Mouse (Mus musculus): ENCODE results near the gene Noct. TPM values are rescaled to one million over a fixed set of nuclear protein-coding genes. Genes with fewer than 3 reads are reported as not detected.

The Noct gene
- total and polyA plus RNA-seq, 3 experiments = 17.8 to 26.7 TPM; not detected in 1

DNA sequence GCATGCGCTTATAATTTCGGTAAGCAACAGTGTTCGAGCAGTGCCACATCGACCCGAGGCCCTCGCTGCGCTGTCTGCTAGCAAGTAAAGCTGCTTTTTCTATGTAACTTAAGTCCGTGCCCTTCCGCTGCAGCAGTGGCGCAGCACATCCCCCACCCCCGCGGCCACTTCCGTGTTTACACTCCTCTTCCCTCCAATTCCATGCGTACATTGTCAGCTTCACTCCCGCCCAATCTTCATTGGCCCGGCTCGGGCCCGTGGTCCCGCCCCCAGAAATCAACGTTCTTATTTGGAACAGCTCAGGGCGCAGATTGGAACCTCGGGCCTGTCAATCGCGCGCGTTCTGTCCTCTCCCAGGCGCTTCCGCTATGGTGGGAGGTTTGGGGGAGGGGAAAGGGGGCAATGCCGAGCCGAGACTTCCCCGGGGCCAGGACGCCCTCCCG is 51.7 kb downstream of the Noct start (continued):
- TF ChIP-seq SIN3A (IDR thresholded peaks at IDR 0.05; ENCODE audit: low read length) (peak; percentile 99), ZNF384 (IDR thresholded peaks at IDR 0.05; ENCODE audit: low read depth, low read length) (no peak), CHD2 (IDR thresholded peaks at IDR 0.05; ENCODE audit: low read length) (peak; percentile 84), CTCF (IDR thresholded peaks at IDR 0.05 in 2 of 3, conservative IDR thresholded peaks at IDR 0.05 in 1 of 3; ENCODE audit: control insufficient read depth in 1 of 3, insufficient read depth in 1 of 3, low read depth in 2 of 3, low read length in 3 of 3, poor library complexity in 1 of 3, severe bottlenecking in 1 of 3) (no peak)

DNA sequence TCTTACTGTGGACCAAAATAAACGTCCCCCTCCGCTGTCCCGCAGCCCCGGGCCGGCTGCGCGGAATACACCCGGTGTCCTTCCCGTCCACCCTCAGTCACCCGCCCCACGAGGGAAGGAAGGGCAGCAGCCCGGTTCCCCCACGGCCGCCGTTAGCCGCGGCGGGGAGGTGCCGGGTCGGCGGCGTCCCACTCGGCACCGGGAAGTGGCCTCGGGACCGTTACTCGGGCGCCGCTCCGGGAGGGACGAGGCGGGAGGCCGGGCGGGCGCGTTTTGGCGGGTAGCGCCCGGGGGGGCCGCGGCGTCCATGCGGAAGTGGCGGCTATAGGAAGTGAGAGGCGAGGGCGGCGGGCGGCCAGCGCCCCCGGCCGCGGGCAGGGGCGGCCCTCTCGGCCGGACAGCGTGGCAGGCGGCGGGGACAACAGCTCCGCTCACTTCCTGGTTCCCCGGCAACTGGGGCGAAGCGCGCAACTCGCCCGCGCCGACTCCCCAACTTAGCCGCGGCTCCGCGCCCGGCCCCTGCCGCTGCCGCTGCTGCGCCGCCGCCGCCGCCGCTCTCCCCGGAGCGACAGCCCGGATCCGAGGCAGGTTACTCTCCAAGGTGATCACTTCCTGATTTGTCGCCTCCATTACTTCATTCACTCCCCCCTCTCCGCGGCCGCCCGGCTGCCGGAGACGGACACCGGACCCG is 52.3 kb downstream of the Noct start:
- no peak for TF ChIP-seq CTCF (IDR thresholded peaks at IDR 0.05 in 2 of 3, conservative IDR thresholded peaks at IDR 0.05 in 1 of 3; ENCODE audit: control insufficient read depth in 1 of 3, insufficient read depth in 1 of 3, low read depth in 2 of 3, low read length in 3 of 3, poor library complexity in 1 of 3, severe bottlenecking in 1 of 3)
- TF ChIP-seq ELF1 (IDR thresholded peaks at IDR 0.05; ENCODE audit: low read depth, low read length) = peak; percentile 52; the same call in 1 of the 2 replicates
- Histone ChIP-seq H3K79me2 (ENCODE audit: control insufficient read depth, insufficient read depth, low read length, poor library complexity) (peaks cover 51% of the 10 kb centered on the region), H3K4me1 (ENCODE audit: control insufficient read depth in 1 of 2, insufficient read depth in 2 of 2, low read length in 2 of 2) (peaks cover 2 to 4% of the 10 kb centered on the region in 2 experiments; a peak in 2 of 4 replicates), H3K9ac (ENCODE audit: control insufficient read depth, low read depth, low read length, poor library complexity, severe bottlenecking) (peak overlapping the region; percentile 98), H3K27ac (ENCODE audit: control insufficient read depth, low read depth, low read length) (peak overlapping the region; percentile 86), H3K36me3 (ENCODE audit: control insufficient read depth in 1 of 2, insufficient read depth in 2 of 2, low read length in 2 of 2) (peaks cover 0 to 16% of the 10 kb centered on the region in 2 experiments; a peak in 3 of 4 replicates), H3K9me3 (replicated peaks; ENCODE audit: insufficient read depth, low read length) (no peaks in the 10 kb centered on the region), H3K4me3 (ENCODE audit: control insufficient read depth in 1 of 2, insufficient read depth in 1 of 2, low read depth in 2 of 2, low read length in 2 of 2) (peak overlapping the region; percentile 72 to 95), H3K27me3 (ENCODE audit: control insufficient read depth in 1 of 2, insufficient read depth in 2 of 2, low read length in 2 of 2) (no peaks in the 10 kb centered on the region)
- peak; percentile 52 for DNase-seq (ENCODE audit: low read depth, low spot score)

DNA sequence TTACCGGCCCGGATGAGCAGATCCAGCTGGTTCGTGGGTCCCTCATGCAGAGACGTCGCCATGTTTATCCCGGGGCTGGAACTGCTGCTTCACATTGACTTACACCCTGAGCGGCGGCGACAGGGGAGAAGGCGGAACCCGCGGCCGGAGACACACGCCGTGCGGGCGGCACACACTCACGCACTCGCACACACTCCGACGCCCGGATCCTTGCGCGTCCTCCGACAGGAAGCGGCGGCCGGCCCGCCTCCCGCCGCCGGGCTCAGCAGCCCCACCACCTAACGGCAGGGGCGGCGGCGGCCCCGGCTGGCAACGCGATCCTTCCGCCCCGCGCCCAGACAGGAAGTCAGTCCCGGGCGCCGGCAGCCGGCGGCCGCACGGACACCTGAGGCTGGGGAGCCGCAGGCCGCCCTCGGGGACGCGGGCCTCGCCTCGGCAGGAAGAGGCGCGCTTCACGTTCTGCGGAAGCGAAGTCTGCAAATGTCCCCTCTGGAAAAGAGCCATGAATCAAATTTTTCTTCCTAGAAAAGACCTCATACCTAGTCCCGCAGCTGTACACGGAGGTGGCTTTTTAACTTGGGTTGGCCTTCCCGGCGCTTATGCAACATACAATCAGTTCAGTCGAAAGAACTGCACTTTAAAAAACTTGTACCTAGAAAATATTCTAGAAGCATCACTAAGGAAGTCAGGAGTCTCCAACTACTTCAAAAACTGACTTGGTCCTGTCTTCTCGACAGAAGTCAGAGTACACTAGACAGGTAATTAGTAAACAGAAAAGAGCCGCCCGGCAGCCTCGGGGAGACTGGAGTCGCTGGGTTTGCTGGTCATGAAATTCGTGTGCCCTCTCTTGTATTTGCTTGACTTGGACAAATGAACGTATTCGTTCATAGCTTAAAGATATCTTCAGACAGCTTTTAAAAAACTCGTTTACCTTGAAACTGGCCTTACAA is 53.2 kb downstream of the Noct start:
- H3K9ac ChIP-seq (ENCODE audit: control insufficient read depth, low read depth, low read length, poor library complexity, severe bottlenecking) = peak overlapping the region; percentile 98
- DNase-seq (ENCODE audit: low read depth, low spot score) = peak; percentile 85
- peak overlapping the region; percentile 86 for H3K27ac ChIP-seq (ENCODE audit: control insufficient read depth, low read depth, low read length)
- peak overlapping the region; percentile 72 to 95 for H3K4me3 ChIP-seq (ENCODE audit: control insufficient read depth in 1 of 2, insufficient read depth in 1 of 2, low read depth in 2 of 2, low read length in 2 of 2)
- H3K79me2 ChIP-seq (ENCODE audit: control insufficient read depth, insufficient read depth, low read length, poor library complexity) = peaks cover 42% of the 10 kb centered on the region
- H3K27me3 ChIP-seq (ENCODE audit: control insufficient read depth in 1 of 2, insufficient read depth in 2 of 2, low read length in 2 of 2) = no peaks in the 10 kb centered on the region
- H3K36me3 ChIP-seq (ENCODE audit: control insufficient read depth in 1 of 2, insufficient read depth in 2 of 2, low read length in 2 of 2) = peaks cover 0 to 16% of the 10 kb centered on the region in 2 experiments; a peak in 2 of 4 replicates
- H3K4me1 ChIP-seq (ENCODE audit: control insufficient read depth in 1 of 2, insufficient read depth in 2 of 2, low read length in 2 of 2) = peaks cover 2 to 4% of the 10 kb centered on the region in 2 experiments; a peak in 2 of 4 replicates
- no peaks in the 10 kb centered on the region for H3K9me3 ChIP-seq (replicated peaks; ENCODE audit: insufficient read depth, low read length)
- TF ChIP-seq CHD1 (IDR thresholded peaks at IDR 0.05; ENCODE audit: low read depth, low read length) (0 out of 2 replicates have a peak, but pooled peaks have one; percentile 58), POLR2AphosphoS2 (IDR thresholded peaks at IDR 0.05; ENCODE audit: low read length) (no peak), NELFE (IDR thresholded peaks at IDR 0.05; ENCODE audit: low read depth, low read length) (peak; percentile 65), HCFC1 (IDR thresholded peaks at IDR 0.05; ENCODE audit: low read depth, low read length) (peak; percentile 55; the same call in 1 of the 2 replicates), KAT2A (conservative IDR thresholded peaks at IDR 0.05; ENCODE audit: low read depth, low read length) (no peak; the same call in 1 of the 2 replicates), GATA1 (IDR thresholded peaks at IDR 0.05; ENCODE audit: low read depth, low read length) (no peak), POLR2AphosphoS5 (IDR thresholded peaks at IDR 0.05; ENCODE audit: borderline replicate concordance, low read depth, low read length) (no peak), MAX (IDR thresholded peaks at IDR 0.05; ENCODE audit: low read length) (no peak; the same call in 1 of the 2 replicates), ZNF384 (IDR thresholded peaks at IDR 0.05; ENCODE audit: low read depth, low read length) (no peak), TBP (IDR thresholded peaks at IDR 0.05; ENCODE audit: low read depth, low read length) (0 out of 2 replicates have a peak, but pooled peaks have one; percentile 33), ELF1 (IDR thresholded peaks at IDR 0.05; ENCODE audit: low read depth, low read length) (peak; percentile 61), BHLHE40 (IDR thresholded peaks at IDR 0.05; ENCODE audit: borderline replicate concordance, low read depth, low read length) (no peak), POLR2A (IDR thresholded peaks at IDR 0.05; ENCODE audit: control insufficient read depth in 1 of 2, insufficient read depth in 1 of 2, low read depth in 1 of 2, low read length in 2 of 2, poor library complexity in 1 of 2) (peak; percentile 71 to 80; a peak in 3 of 4 replicates), MXI1 (IDR thresholded peaks at IDR 0.05; ENCODE audit: low read depth, low read length) (peak; percentile 48), ETS1 (IDR thresholded peaks at IDR 0.05; ENCODE audit: low read depth, low read length) (peak; percentile 24; the same call in 1 of the 2 replicates), MYB (IDR thresholded peaks at IDR 0.05; ENCODE audit: low read depth, low read length) (no peak), UBTF (IDR thresholded peaks at IDR 0.05; ENCODE audit: borderline replicate concordance, insufficient read depth, low read depth, low read length) (peak; percentile 91), TCF12 (IDR thresholded peaks at IDR 0.05; ENCODE audit: low read depth, low read length) (peak; percentile 51), SIN3A (IDR thresholded peaks at IDR 0.05; ENCODE audit: low read length) (peak; percentile 52)
